Mouse (Mus musculus) adrenal gland, adult 8-10 months (tissue): ENCODE data around the gene Siah3. TPM values are rescaled to one million over a fixed set of nuclear protein-coding genes. Genes with fewer than 3 reads are reported as not detected.

Experiments
- DNase-seq: peaks from one replicate; pipeline ENCODE4 v3.0.0; 2022
- total RNA-seq, 4 experiments: library from RNA; stranded (reverse); gene quantifications; 2 replicates each; pipeline ENCODE4 v1.2.4; 2022

The Siah3 gene
- total RNA-seq, 4 experiments from 2014 or later = 0.07 to 0.25 (median 0.17) TPM

DNA sequence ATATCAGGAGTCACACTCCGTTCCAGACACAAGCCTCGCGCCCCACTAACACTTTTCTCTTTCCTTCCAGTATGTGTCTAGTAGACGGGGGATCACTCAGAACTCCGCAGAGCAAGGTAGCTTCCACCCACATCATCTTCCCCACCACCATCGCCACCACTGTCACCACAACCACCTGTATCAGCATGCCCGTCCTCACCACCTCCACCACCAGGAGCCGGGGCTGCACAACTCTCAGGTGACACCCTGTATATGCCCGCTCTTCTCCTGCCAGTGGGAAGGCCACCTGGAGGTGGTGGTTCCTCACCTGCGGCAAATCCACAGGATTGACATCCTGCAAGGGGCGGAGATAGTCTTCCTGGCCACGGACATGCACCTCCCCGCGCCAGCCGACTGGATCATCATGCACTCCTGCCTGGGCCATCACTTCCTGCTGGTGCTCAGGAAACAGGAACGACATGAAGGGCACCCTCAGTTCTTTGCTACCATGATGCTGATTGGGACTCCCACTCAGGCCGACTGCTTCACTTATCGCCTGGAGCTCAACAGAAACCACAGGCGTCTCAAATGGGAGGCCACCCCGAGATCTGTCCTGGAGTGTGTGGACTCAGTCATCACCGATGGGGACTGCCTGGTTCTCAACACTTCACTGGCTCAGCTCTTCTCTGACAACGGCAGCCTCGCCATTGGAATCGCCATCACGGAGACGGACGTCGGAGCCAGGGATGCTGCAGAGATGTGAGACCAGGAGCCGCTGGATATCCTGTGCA, 69.8 kb downstream of the Siah3 start:
- no peak for DNase-seq

DNA sequence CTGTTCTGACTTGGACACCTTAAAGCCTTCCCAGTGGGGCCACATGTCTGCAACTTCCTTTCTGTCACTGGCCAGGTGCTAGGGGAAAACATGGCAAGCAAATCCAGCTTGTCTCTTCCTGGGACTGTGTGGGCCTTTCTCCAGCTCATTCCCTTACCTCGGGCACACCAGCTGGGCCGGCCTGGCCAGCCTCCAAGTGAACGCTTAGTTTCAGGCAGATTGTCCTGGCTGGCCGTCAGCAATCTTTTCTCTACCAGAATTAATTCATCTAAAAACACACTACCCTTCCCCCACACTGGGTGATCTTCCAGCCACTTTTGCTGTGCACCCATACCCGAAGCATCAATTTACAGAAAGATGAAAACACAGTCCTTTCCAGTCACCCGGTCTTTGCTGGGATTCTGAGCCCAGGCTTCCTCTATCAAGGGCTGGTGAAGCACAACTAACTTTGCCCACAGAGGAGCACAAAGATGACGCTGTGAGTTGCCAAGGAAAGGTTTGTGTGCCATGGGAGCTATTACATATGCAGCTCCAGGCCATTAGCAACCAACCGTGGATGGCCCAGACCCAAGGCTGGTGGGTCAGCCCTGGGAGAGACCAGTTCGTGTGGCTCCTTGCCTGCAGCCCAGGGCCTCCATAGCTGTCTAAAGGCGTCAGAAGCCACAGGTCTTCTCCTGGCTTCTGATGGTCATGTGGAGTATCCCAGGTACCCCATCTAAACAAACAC, 71.8 kb downstream of the Siah3 start:
- peak; percentile 15 for DNase-seq

DNA sequence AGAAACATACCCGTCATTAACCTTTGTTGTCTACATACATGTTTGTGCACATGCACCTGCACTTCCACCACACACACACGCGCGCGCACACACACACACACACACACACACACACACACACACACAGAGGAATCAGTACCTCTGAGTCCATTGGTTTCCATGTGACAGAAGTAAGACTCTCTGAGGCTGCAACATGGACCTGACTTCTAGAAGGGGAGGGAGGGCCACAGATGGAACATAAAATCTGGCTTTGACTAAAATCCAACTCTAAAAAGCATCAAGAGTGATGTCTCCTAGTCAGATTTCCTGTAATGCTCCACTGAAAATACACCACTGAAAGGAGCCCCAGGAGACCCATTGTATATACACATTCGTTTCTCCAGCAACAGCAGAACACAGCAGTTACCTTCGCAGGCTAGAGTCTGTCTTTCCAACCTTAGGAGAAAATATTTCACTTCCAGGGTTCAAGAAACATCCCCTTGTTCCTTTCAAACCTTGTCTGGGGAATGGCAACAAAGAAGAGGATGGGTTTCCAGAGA, 75.1 kb downstream of the Siah3 start:
- DNase-seq = no peak

DNA sequence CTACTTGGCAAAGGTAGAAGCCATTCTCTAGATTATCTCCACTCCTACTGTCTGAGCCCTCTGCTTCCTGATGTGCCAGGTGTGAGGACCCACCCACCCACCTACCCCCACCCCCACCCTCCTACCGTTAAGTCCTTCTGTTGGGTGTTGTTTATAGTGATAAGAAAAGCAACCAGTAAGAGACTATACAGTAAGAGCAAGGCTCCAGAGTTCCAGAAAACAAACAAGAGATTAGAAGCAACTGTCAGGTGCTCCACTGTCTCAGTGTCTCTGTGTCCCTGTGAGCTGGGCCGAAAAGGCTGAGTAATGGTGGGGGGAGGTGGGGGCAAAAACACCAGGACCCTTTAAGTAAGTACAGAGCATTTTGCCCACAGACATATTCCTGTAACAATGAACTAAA, 83.4 kb downstream of the Siah3 start:
- no peak for DNase-seq

DNA sequence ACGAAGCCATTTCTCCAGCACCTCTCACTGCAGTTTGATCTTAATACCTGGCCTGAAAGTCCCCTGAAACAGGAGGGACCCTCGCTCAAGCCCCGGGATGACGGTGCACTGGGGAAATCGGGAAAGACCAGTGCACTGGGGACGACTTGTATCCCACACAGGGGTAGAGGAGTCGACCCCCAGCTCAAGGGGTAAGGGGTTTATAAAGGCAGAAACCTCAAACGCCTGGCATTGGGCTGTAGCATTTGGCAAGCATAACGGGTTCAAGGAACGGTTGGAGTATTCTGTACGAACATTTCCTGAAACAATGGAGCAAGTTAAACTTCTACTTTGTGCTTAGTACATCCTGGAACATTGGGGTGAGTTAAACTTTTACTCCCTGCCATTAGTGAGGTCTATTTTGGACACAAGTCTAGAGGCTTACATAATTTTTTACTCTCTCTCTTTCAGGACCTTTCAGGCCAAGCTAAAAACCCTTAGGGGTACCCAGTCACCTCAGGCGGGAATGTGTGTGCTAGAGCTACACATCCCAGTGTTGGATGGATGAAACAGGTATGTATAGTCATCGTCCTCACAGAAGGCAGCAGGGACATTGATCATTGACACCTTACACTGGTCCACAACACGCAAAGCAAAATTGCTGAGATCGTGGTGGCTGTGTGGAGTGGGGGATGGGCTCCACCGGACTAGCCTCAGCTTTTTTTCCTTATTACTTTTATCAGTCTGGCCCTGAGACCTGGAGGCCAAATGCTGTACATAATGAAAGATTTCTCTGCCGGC, 84.6 kb downstream of the Siah3 start:
- DNase-seq = no peak

DNA sequence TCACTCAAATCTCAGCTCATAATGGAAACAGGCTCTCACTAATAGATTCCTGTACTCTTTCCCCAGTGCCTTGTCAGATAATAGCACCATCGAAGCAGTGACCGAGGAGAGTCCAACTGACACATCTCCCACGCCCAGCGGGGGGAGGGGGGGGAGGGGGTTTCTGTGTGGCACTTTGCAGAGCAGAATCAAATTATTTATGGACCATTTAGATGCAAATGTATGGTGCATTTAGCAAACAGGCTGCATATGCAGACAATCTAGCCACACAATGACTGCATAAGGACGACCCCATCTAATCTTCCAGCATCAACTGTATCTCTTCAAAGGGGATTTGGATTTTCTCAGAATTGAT, 85.2 kb downstream of the Siah3 start:
- DNase-seq = no peak

DNA sequence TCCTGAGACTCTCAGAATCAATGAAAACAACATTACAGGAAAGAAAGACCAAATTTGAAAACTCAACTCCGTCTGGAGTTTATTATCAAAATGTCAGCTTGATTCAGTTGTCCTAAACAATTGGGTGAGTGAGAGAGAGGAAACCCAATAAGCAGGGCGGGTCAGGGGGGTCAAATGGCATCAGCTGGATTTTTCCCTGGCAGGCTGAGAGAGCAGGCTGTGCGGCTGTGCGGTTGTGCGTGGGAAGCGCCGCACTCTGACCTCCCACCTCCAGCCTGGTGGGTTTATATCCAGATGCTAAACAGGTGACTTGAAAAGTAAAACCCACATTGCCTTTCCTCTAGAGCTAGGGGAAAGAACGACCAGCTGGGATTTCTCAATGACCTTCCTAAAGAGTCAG, 85.9 kb downstream of the Siah3 start:
- no peak for DNase-seq

DNA sequence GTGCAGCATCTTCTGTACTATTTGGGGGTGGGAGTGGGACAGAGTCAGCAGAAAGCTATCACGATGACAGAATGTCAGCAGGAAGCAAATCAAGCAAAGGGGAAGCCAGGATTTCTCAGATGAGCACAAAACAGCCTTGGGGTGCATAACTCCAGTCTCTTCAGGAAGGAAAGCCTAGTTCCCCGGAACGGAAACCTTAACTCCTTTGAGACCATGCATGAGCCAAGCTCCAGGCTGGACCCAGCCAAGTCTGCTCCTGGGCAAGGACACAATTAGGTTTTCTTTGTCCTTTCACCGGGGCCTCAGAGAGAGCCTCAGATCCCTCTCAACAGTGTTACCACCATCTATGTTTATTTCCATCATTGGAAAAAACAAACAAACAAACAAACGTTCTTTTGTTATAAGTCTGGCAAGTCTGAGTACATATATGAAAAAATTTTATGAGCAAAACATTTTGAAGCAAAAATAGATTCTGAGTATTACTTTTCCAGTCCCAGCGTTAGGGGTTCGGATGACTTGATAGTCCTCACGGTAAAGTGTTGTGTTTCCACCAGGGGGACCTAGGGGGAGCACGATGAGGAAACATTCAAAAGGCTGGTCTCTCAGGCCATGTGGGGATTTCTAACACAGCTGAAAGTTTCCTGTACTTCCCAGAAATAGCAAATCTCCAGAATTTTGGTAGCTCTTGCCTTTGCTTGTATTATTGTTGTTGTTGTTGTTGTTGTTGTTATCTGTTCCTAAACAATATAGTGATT, 106.0 kb downstream of the Siah3 start:
- DNase-seq = no peak

DNA sequence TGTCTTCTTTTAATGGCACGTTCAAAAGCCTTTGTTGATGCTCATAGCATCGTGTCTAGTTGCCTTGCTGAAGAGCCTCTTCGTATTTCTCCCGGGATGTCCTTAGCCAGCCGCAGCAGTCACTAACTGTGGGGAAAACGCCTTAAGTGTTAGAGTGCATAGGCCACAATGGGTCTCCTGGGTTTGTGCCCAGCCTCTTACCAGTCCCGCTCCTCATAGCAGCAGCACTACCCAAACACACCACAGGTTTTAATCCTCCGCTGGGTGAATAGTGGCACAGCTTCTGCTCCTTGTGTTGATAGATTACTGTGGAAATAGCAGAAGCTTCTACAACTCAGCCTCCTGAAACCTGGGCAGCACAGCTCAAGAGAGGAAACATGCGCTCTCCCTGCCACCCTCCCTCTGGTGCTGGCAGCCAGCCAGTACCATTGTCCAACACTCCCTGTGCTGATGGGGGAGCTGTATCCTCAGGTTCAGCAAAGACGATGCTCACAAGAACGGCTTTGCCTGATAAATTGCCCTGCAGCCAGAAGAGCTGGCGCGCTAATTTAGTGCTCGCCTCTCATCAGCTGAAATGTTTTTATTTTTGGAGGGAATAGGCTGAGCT, 109.9 kb downstream of the Siah3 start:
- peak; percentile 30 for DNase-seq

DNA sequence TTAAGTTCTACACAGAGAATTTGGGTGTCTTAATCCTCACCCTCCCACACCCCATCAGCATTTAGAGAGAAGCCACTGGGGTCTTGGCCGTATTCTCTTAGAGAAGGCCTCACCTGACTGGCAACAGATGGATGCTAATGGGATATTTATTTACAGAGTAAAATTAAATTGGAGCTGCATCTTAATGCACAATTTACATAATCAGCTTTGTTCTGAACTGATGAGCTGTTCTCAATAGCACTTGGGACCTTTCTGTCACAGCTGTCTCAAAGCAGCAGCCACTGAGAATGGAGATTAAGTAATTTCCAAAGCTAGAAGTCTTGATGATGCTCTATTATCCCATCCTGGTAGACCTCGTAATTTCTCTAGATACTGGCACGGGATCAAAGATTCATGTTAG, 110.5 kb downstream of the Siah3 start:
- DNase-seq = no peak

DNA sequence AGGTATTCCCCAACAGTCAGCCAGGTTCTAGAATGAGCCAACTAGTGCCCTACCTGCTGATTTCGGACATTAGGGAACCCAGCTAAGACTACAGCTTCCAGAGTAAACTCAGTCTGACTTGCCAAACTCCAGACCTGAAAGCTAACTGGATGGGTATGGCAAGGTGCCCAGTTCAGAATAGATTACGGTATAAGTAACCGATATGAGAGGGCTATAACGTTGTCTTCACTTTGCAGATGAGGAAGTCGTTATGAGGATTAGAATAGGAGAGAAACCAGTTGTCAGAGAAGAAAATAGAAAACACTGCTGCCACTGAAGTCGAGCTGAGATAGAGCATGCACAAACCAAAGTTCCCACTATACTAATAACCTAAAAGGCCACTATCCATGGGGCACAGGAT, 123.2 kb downstream of the Siah3 start:
- no peak for DNase-seq

Other genes starting within 250 kb of the Siah3 start
- not detected for gene Cpb2, start 213.7 kb upstream of the Siah3 start, total RNA-seq
- gene Zc3h13, start 171.6 kb upstream of the Siah3 start, total RNA-seq = 10 to 100 TPM; 26.6 to 43.2 (median 34.4) TPM
- not detected for gene Spert, start 137.1 kb downstream of the Siah3 start, total RNA-seq
- gene Erich6b, start 186.3 kb downstream of the Siah3 start, total RNA-seq = not detected